Mouse (Mus musculus): ENCODE results near the gene Osr1. TPM values are rescaled to one million over a fixed set of nuclear protein-coding genes. Genes with fewer than 3 reads are reported as not detected.
A peak's percentile ranks its signal among the peaks of the same experiment; 100 is the strongest.

Gene Osr1
- polyA plus RNA-seq, 1 experiment from 2014 or later: 17.0 TPM

GRCm38 (mm10) chr12:9582248-9582995 lies 12.5 kb downstream of the Osr1 start:
- Histone ChIP-seq H3K4me1 (replicated peaks; ENCODE audit: control insufficient read depth, insufficient read depth) (no peaks in the 10 kb centered on the region), H3K4me2 (replicated peaks; ENCODE audit: low read depth) (no peak overlapping the region), H3K36me3 (ENCODE audit: control insufficient read depth, insufficient read depth, low read length) (no peaks in the 10 kb centered on the region), H3K4me3 (ENCODE audit: low read depth, low read length) (no peak overlapping the region), H3K27ac (replicated peaks) (no peak overlapping the region), H3K9me3 (ENCODE audit: control insufficient read depth, low read length) (no peaks in the 10 kb centered on the region), H3K9ac (ENCODE audit: low read length) (no peak overlapping the region), H3K27me3 (ENCODE audit: control insufficient read depth, insufficient read depth, low read length) (peaks cover 8% of the 10 kb centered on the region)
- 62% methylated on average over 14 of the region's 14 CpGs for WGBS
- no peak for TF ChIP-seq EP300 (optimal IDR thresholded peaks at IDR 0.05)
- no peak for DNase-seq (ENCODE audit: low spot score)
- no peak for ATAC-seq (ENCODE audit: low FRiP score, low TSS enrichment)

- peaks cover 8% of the 10 kb centered on the region for H3K27me3 ChIP-seq (ENCODE audit: control insufficient read depth, insufficient read depth, low read length)
- no peak overlapping the region for H3K9ac ChIP-seq (ENCODE audit: low read length)
- no peak overlapping the region for H3K27ac ChIP-seq (replicated peaks)
- ATAC-seq (ENCODE audit: low FRiP score, low TSS enrichment): no peak
- WGBS: 22% methylated on average over 2 of the region's 2 CpGs
- no peaks in the 10 kb centered on the region for H3K36me3 ChIP-seq (ENCODE audit: control insufficient read depth, insufficient read depth, low read length)
- DNase-seq (ENCODE audit: low spot score): no peak
- no peak overlapping the region for H3K4me3 ChIP-seq (ENCODE audit: low read depth, low read length)
- no peak for TF ChIP-seq EP300 (optimal IDR thresholded peaks at IDR 0.05)
- TF ChIP-seq CTCF (IDR thresholded peaks at IDR 0.05; ENCODE audit: low read depth): no peak
- H3K4me1 ChIP-seq (replicated peaks; ENCODE audit: control insufficient read depth, insufficient read depth): no peaks in the 10 kb centered on the region
- H3K4me2 ChIP-seq (replicated peaks; ENCODE audit: low read depth): no peak overlapping the region
- no peaks in the 10 kb centered on the region for H3K9me3 ChIP-seq (ENCODE audit: control insufficient read depth, low read length)
These were observed 13.5 kb downstream of the Osr1 start for GRCm38 (mm10) chr12:9583380-9583779.

- Histone ChIP-seq H3K27me3 (ENCODE audit: control insufficient read depth, insufficient read depth, low read length) (peaks cover 5% of the 10 kb centered on the region; the same call in 1 of the 2 replicates), H3K4me2 (replicated peaks; ENCODE audit: low read depth) (peak overlapping the region; percentile 59), H3K9me3 (ENCODE audit: control insufficient read depth, low read length) (no peaks in the 10 kb centered on the region), H3K4me3 (ENCODE audit: low read depth, low read length) (peak overlapping the region; percentile 36), H3K36me3 (ENCODE audit: control insufficient read depth, insufficient read depth, low read length) (no peaks in the 10 kb centered on the region), H3K27ac (replicated peaks) (0 out of 2 replicates have a peak overlapping the region, but pooled peaks have one; percentile 4), H3K4me1 (replicated peaks; ENCODE audit: control insufficient read depth, insufficient read depth) (no peaks in the 10 kb centered on the region), H3K9ac (ENCODE audit: low read length) (peak overlapping the region; percentile 41)
- peak; percentile 84 for DNase-seq (ENCODE audit: low spot score)
- ATAC-seq (ENCODE audit: low FRiP score, low TSS enrichment): peak; percentile 94
- 1% methylated on average over 23 of the region's 23 CpGs for WGBS
- TF ChIP-seq CTCF (IDR thresholded peaks at IDR 0.05; ENCODE audit: low read depth) (peak; percentile 34; the same call in 1 of the 2 replicates), EP300 (optimal IDR thresholded peaks at IDR 0.05) (no peak)
These were observed 14.6 kb downstream of the Osr1 start for GRCm38 (mm10) chr12:9584366-9585084.

GRCm38 (mm10) chr12:9585085-9585453 lies 15.2 kb downstream of the Osr1 start:
- 0 out of 2 replicates have a peak overlapping the region, but pooled peaks have one; percentile 20 for H3K27ac ChIP-seq (replicated peaks)
- H3K4me2 ChIP-seq (replicated peaks; ENCODE audit: low read depth): peak overlapping the region; percentile 59
- H3K9ac ChIP-seq (ENCODE audit: low read length): peak overlapping the region; percentile 41
- peak overlapping the region; percentile 36 for H3K4me3 ChIP-seq (ENCODE audit: low read depth, low read length)
- H3K9me3 ChIP-seq (ENCODE audit: control insufficient read depth, low read length): no peaks in the 10 kb centered on the region
- under 1% methylated on average over 7 of the region's 7 CpGs for WGBS
- DNase-seq (ENCODE audit: low spot score): no peak
- TF ChIP-seq CTCF (IDR thresholded peaks at IDR 0.05; ENCODE audit: low read depth) (no peak), EP300 (optimal IDR thresholded peaks at IDR 0.05) (no peak)
- H3K36me3 ChIP-seq (ENCODE audit: control insufficient read depth, insufficient read depth, low read length): no peaks in the 10 kb centered on the region
- H3K27me3 ChIP-seq (ENCODE audit: control insufficient read depth, insufficient read depth, low read length): peaks cover under 1% of the 10 kb centered on the region; the same call in 1 of the 2 replicates
- peak; percentile 33 for ATAC-seq (ENCODE audit: low FRiP score, low TSS enrichment)
- no peaks in the 10 kb centered on the region for H3K4me1 ChIP-seq (replicated peaks; ENCODE audit: control insufficient read depth, insufficient read depth)

GRCm38 (mm10) chr12:9587732-9588131 lies 17.8 kb downstream of the Osr1 start:
- H3K36me3 ChIP-seq (ENCODE audit: control insufficient read depth, insufficient read depth, low read length): no peaks in the 10 kb centered on the region
- no peak overlapping the region for H3K4me2 ChIP-seq (replicated peaks; ENCODE audit: low read depth)
- DNase-seq (ENCODE audit: low spot score) (no peak), ATAC-seq (ENCODE audit: low FRiP score, low TSS enrichment) (no peak)
- WGBS: 89% methylated on average over 1 of the region's 1 CpGs
- H3K9ac ChIP-seq (ENCODE audit: low read length): no peak overlapping the region
- no peaks in the 10 kb centered on the region for H3K9me3 ChIP-seq (ENCODE audit: control insufficient read depth, low read length)
- no peak overlapping the region for H3K27ac ChIP-seq (replicated peaks)
- no peak overlapping the region for H3K4me3 ChIP-seq (ENCODE audit: low read depth, low read length)
- no peaks in the 10 kb centered on the region for H3K4me1 ChIP-seq (replicated peaks; ENCODE audit: control insufficient read depth, insufficient read depth)
- TF ChIP-seq CTCF (IDR thresholded peaks at IDR 0.05; ENCODE audit: low read depth) (no peak), EP300 (optimal IDR thresholded peaks at IDR 0.05) (no peak)
- H3K27me3 ChIP-seq (ENCODE audit: control insufficient read depth, insufficient read depth, low read length): no peaks in the 10 kb centered on the region

All from stomach, postnatal 0 days (tissue).